Mouse (Mus musculus) 3134 (cell line): ENCODE measurements around the gene Olfr1415.
"Not testable (repeated sequence)": the region's sequence is repeated elsewhere in the genome, so short reads cannot be mapped to it uniquely, and the experiment has no call there.

Experiments
- DNase-seq: peaks from one replicate; pipeline ENCODE4 v3.0.0-alpha.2; 2011; ENCODE audit warnings: low spot score; ENCODE audit not compliant: insufficient read length; ENCODE audit errors: extremely low read depth

The Olfr1415 gene

DNA sequence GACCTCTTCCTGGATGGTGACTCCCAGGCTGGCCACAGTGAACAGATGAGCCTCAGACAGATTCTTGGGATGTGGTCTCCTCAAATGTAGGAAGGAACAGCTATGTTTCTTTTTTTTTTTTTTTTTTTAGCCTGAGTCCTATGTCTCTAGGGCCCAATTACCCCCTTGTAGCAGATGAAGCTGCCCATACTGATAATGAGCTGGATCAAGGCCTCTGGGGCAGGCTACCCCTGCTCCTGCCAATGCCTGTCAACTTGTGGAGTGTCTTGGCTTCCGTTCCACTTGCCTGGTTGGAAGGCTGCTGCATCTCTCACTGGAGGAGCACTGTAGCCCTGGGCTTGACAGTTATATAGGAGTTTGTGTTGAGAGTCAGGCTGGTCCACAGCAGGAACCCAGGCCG is at the start of gene Olfr1415:
Olfr1415 (minus strand) TSS at position 101 of the 400 bp plus-strand sequence.
- no peak for DNase-seq

DNA sequence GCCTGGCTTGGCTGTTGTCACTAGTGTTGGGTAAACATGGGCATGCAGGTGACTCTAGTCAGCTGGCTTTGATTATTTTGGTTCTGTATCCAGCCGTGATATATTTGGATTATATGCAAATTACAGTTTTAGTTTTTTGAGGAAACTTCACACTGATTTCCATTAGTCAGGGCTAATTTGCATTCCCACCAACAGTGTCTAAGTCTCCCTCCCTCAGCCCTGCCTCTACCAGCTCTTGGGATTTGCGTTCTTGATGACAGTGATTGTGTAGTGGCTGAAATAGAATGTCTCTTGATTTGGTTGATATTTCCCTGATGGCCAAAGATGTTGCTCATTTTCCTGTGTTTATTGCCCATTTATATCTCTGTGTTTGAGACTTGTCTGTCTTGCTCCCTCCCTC is 43.2 kb upstream of the Olfr1415 start:
- no peak for DNase-seq

DNA sequence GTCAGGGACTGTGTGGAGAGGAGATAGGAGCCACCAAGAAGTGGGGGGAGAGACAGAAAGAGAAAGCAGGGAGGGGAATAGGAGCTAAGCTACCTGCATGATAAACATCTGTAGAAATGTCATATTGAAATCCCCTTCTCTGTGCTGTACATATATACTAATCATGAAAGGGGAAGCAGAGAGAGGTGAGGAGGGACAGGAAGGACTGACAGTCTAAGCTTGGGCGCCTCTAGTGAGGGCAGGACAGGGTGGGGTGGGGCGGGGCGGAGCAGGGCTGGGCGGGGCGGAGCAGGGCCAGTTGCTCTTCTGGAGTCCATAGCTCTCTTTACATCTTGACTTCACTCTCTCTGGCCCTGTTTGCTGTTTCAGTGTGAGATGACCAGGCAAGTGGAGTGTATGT is 41.1 kb upstream of the Olfr1415 start:
- no peak for DNase-seq

DNA sequence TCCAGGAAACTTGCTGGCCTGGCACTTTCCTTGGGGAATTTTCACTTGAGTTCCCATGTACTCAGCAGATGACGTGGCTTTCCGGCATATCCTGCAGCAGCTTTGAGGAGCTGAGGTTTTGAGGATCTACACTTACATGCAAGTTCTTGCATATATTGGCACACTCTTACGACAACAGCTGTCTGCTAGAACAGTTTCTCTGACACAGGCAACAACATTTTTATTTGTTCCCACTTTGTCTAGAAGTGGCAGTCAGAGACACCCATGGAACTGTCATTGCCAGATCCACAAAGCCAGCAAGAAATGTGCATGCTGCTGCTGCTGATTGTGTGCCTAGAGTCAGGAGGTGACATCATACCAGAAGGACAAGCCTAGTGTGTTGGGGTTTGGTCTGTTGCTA is 27.9 kb upstream of the Olfr1415 start:
- DNase-seq = no peak

DNA sequence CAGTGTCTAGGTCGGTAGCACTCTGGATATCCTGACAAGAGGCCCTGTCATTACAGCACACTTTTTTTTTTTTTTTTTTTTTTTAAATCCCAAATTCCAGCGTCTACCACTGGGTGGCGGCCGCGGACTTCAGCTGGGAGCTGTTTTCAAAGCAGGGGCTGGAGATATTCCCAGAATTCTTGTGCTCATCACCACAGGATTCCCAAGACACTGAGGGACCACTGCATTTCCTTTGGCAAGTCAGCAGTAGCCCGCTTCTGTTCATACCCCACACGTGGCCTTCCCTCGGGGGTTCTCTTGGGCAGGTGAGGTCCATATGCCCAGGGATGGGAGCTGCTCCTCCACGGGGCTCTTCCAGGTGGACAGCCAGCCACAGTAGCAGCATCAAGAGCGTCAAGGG is 25.5 kb upstream of the Olfr1415 start:
- peak; percentile 42 for DNase-seq

DNA sequence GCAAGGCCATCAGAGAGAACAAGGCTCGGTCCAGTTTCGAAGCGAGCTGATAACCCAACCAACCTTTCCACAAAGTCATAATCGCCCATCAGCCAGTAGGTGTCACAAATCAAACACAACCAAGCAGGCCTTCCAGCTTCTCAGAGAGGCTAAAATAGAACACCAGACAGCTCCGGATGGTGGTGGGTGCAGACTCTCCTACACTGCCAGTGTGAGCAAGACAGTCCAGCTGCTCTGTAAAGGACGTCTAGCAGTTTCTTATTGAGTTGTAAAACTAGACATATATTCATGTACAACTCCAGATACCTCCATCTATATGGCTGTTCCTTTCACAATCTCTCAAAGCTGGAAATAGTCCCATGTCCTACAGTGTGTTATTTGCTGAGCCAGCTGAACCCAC is 23.1 kb upstream of the Olfr1415 start:
- no peak for DNase-seq

DNA sequence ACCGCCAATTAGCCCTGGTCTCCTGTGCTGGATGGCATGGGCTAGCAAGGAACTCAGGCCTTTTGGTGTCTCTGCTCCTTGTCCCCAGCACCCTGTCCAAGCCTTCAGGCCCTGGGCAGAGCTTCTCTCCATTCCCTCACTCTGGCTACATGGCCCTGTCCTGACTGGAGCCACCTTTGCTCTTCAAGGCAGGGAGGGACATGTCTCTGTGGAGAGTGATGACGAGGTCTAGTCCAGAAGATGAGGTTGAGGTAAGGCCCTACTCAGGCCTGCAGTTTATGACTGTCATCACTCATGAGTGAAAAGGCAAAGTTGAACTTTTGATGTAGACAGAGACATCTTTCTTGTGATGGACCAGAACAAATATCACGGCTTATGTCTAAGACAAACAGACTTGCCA is 22.7 kb upstream of the Olfr1415 start, which contains the start of gene Olfr1414:
Olfr1414 (minus strand) TSS at position 101 of the 400 bp plus-strand sequence.
- DNase-seq = no peak

DNA sequence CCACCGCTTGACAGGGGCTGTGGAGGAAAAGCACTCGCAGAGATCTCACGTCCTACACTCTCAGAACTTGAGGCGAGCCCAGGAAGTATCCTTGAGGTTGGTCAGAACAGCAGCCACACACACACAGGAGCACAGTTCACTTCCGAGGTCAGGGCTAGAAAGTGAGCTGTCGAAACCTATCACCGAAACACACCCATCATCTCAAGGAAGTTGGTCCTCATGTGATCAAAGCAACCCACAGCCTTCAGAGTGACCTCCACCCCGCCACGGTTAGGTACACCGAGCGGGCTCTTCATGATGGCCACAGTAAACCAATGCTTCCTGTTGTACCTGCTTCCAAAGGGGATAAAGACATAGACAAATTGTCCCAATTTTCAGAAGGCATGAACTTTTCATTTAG is 19.5 kb upstream of the Olfr1415 start:
- no peak for DNase-seq

DNA sequence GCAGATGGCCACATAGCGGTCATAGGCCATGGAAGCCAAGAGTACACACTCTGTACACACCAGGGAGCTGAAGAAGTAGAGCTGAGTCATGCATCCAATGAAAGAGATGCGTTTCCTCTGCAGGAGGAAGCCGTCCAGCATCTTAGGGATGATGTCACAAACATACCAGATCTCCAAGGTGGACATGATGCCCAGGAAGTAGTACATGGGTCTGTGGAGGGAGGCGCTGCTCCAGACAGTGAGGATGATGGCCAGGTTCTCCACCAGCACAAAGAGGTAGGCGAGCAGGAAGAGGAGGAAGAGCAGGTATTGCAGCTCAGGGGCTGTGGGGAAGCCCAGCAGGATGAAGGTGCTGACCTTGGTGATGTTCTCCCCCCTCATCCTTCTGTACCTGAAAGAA is 15.7 kb upstream of the Olfr1415 start:
- DNase-seq = not testable (repeated sequence)

DNA sequence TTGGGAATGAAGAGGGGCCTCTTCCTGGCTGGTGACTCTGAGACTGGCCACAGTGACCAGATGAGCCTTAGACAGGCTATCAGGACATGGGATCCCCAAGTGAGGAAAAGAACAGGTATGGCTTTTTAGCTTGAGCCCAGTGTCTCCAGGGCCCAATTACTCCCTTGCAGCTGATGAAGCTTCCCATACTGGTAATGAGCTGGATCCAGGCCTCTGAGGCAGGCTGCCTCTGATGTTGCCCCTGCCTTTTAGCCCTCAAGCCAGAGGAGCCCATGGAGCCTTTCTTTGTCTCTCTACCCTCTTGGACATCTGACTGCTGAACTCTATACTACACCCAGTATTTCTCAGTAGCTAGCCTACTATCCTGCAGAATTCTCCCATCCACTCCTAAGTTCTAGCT is 10.9 kb downstream of the Olfr1415 start, which contains the start of gene Olfr1416:
Olfr1416 (minus strand) TSS at position 101 of the 400 bp plus-strand sequence.
- no peak for DNase-seq

DNA sequence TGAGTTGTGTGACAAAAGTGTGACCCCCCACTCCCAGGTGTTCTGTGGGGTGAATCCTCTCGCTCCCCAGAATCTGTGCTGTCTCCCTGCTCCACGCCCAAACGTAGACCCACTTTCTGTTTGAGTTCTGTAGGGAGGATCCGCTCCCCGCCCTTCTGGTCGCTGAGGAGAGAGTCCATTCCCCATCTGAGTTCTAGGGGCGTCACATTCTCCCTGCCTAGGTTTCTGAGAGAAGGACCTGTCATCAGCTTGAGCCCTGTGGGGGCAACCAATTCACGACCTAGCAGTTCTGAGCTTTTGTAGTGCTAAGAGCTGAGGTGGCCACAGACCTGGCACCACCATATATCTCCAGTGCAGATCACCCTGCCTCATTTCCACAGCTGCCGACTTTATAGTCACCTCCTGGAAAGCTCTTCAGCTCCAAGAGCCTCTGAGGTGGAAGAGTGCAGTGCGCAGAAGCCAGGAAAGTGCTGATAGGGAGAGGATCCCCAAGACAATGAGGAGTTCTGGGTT is 21.8 kb downstream of the Olfr1415 start:
- no peak for DNase-seq

DNA sequence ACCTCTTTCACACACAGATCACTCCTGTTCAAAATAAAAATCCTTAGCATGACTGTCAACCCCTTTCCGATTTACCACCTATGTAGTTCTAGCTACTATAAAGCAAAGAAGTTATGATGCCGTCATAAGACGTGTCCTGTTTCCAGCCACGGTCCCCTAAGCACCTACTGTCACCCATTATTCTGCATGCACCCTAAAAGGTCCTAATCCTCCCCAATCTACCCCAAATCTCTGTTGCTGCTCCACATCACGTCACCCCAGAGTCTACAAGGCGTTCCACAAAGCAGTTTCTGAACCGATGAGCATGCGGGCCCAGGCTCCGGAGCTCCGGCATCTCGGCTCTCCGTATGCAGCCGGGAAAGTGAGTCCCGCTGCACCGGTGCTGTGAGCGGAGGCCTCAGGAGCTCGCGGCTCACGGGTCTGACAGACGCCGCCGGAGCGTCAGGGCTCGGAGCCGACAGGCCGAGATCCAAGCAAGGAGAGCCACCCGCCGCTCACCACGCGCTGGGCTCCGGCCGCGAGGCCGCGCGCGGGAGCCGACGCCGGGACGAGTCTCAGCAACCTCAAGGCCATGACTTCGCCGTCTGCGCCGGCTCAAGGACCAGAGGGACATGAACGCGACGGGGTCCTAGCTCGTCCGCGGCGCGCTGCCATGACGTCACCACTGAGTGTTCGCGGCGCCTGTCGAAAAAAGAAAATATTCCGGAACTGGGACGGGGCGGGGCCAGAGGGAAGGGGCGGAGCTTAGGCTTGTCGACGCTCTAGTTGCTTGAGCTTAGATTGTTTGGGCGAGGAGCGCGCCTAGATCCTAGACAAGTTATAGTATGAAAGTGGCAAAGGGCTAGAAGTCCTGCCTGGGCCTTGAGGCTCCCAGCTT is 22.5 kb downstream of the Olfr1415 start, which contains the start of gene Ndufa10:
Ndufa10 (minus strand) TSS at position 696 of the 877 bp plus-strand sequence.
- peak; percentile 97 for DNase-seq

DNA sequence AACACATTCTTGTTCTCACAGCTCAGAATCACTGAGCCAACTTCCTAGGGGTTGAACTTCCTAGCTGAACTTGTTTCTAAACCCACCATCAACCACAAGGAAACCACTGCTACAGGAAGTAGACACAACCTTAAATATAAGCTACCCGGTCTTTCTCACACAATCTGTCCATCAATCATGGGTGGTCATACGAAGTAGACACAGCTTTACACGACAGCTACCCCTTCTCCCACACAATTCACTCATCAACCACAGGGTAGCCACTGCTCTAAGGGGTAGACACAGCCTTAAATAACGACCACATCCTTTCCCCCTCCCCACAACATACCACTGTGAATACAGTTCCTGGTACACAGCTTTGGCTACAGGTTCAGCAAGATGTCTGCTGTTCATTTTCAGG is 27.0 kb downstream of the Olfr1415 start:
- no peak for DNase-seq

DNA sequence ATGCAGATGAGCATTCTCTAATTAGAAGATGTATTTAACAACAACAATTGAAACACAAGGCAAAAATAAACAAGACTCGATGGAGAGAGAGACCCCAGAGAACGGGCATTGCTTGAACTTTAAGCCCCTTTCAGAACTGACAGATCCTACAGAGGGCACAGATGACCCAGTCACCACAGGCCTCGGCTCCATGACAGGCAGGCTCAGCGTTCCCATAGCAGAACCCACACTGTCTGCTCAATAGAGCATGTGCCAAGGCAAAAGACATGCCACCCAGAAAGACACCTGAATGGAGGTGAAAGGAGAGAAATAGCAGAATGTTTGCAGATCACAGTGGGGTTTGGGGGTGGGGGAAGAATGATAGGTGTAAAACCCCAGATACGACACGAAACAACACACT is 37.5 kb downstream of the Olfr1415 start:
- no peak for DNase-seq

DNA sequence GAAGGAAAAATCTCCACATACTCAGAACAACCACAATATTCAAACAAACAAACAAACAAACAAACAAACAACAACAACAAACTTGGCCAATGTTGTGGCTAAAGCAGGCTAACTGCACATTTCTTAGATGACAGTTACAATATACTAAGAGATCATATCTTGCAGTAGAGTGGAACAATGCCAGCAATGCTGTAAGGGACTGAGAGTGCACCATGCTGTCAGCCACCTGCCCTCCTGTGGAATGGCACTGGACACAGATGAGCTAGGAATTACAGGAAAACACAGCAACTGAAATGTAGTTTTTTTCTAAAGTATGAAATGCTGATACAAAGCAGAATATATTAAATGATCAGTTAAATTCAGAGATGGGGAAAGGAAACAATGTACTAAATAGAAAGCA is 38.1 kb downstream of the Olfr1415 start:
- no peak for DNase-seq

DNA sequence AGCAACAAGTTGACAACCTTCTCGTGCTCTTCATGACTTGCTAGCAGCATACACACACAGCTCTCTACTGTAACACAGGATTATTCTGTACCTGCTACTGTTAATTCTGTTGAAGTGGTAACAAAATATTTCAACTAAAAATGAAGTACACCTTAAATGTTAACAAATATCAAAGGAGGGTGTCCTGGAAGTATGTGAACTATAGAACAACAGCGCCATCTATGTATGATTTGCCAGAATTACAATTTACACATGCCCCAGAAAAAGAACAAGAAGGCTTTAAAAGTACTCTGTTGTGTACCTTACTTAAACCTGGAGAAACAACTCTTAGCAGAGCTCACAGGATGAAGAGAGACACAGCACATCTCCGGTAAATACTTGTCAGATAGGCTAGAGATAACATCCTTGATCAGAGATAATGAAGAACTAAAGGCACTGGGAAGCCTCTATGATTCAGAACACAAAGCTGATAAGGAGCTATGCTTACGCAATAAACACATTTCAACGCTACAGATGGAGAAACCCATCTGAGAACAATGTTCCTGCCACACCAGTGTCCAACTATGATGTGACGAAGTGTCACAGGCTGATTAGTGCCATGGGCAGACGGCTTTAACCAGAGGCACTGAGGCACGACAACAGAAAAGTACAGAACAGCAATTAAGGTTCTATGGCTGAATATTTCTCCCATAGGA is 42.0 kb downstream of the Olfr1415 start:
- no peak for DNase-seq

DNA sequence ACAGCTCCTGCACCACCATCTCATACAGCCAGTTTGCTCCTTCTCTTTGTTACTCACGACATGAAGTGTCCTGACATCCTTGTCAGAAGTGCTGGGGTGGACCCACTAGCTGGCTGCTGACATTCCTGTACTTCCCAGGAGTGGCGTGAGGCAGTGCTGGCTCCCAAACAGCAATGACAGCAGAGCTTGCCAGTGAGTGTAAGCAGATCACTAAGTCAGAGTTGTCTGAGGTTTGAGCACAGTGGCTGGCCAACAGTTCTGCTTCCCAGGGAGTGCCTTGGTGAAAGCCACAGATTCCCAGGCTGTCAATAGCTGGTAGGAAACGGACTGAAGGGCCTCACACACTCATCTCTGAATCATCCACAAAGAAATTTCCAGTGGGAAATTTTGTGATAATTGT is 47.6 kb downstream of the Olfr1415 start:
- no peak for DNase-seq

DNA sequence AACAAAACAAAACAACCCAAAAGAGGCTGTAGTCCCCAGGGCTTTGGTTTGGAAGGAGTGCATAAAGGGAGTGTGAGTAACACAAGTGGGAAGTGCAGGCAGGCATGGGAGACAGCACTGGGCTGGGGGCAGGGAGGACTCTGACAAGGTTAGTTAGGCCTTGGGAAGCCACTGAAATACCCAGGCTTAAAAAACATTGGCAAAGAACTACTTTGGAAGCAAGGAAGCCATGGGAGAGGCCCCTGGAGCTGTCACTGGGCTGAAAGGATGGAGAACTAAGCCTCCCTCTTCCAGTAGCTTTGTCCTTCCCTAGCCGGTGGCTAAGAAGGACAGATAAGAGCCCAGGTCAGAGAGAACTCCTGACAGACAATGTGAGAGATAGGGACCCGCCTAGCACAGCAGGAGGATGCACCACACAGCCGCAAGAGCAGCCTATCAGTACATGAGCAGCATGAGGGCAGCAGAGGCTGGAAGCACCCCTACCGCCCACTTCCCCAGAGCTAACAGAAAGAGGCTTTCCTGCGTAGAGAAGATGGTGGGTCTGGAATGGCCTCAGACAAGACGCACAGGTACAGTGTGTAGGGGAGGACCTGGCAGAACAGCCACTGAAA is 54.3 kb downstream of the Olfr1415 start:
- no peak for DNase-seq

DNA sequence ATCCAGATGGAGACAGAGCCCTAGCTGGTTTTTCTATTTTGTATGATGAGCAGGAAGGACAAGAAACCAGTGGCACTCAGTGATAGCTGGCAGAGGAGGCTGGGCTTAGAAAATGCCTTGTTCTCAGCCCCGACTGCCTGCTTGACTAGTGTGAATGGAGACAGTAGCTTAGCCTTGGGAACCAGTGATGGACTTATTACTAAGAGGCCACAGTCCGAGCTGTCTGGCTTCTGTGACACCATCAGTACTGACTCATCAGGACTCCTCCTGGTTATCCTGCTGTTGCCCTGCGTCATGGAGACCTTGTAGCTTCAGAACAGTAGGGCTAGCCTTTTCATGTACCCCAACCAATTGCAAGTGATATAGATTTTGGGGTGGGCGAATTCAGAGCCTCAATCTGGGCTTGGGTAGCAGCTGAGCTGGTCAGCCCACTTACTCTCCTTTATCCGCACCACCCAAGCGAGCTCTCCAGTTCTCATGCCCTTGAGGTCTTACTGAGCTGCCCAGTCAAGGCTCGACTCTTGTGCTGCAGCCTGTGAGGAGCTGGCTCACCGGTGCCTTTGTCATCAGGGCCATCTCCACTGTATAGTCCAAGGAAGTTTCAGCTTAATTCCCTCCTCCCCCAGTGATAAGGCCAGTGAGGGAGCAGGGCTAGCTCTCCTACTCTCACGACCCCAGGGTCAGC is 55.7 kb downstream of the Olfr1415 start:
- DNase-seq = no peak
